Mouse (Mus musculus) frontal cortex, postnatal 14 days (tissue): ENCODE results near the gene Gm13889.
A peak's percentile ranks its signal among the peaks of the same experiment; 100 is the strongest.

ENCODE experiments used
- DNase-seq, 2 experiments: peaks; one replicate each; pipeline ENCODE4 v3.0.0; 2022; ENCODE audit warnings: low spot score in 2 of 2

The Gm13889 gene

GRCm38 (mm10) chr2:93956908-93957784 is at the start of gene Gm13889:
Gm13889 (minus strand) TSS chr2:93957201.
- DNase-seq: peak; percentile 87 to 88

GRCm38 (mm10) chr2:94002331-94002730 is 45.3 kb upstream of the Gm13889 start:
- DNase-seq: peak; percentile 74 to 93

- DNase-seq: no peak
Observed at GRCm38 (mm10) chr2:94001918-94002317, 44.9 kb upstream of the Gm13889 start.

GRCm38 (mm10) chr2:94001411-94001810 is 44.4 kb upstream of the Gm13889 start:
- DNase-seq: no peak

GRCm38 (mm10) chr2:93996254-93996653 is 39.3 kb upstream of the Gm13889 start, which contains the start of gene Gm27027:
Gm27027 (minus strand) TSS chr2:93996354.
- no peak for DNase-seq

- no peak for DNase-seq
Observed at GRCm38 (mm10) chr2:93992810-93993209, 35.8 kb upstream of the Gm13889 start.

GRCm38 (mm10) chr2:93992259-93992658 is 35.3 kb upstream of the Gm13889 start:
- DNase-seq: no peak

GRCm38 (mm10) chr2:93991336-93991735 is 34.3 kb upstream of the Gm13889 start:
- DNase-seq: no peak

GRCm38 (mm10) chr2:93988440-93988839 is 31.4 kb upstream of the Gm13889 start:
- no peak for DNase-seq

GRCm38 (mm10) chr2:93982457-93983235 is 25.6 kb upstream of the Gm13889 start:
- no peak for DNase-seq

- no peak for DNase-seq
Observed at GRCm38 (mm10) chr2:93979249-93980120, 22.5 kb upstream of the Gm13889 start.

GRCm38 (mm10) chr2:93976436-93977252 is 19.6 kb upstream of the Gm13889 start:
- peak in 1 of 2 experiments; percentile 36 for DNase-seq

- DNase-seq: no peak
Observed at GRCm38 (mm10) chr2:93975526-93976435, 18.8 kb upstream of the Gm13889 start.

GRCm38 (mm10) chr2:93975041-93975440 is 18.0 kb upstream of the Gm13889 start:
- no peak for DNase-seq

GRCm38 (mm10) chr2:93971647-93972046 is 14.6 kb upstream of the Gm13889 start:
- DNase-seq: no peak

GRCm38 (mm10) chr2:93964494-93965160 is 7.6 kb upstream of the Gm13889 start:
- DNase-seq: no peak

- no peak for DNase-seq
Observed at GRCm38 (mm10) chr2:93963802-93964201, 6.8 kb upstream of the Gm13889 start.

- no peak for DNase-seq
Observed at GRCm38 (mm10) chr2:93961716-93962115, 4.7 kb upstream of the Gm13889 start.

GRCm38 (mm10) chr2:93959346-93959745 is 2.3 kb upstream of the Gm13889 start:
- DNase-seq: no peak
